Mouse (Mus musculus): Measurements from ENCODE around the gene Gm20521.
"Not testable (repeated sequence)": the region's sequence is repeated elsewhere in the genome, so short reads cannot be mapped to it uniquely, and the experiment has no call there.

Gm20521 gene

DNA sequence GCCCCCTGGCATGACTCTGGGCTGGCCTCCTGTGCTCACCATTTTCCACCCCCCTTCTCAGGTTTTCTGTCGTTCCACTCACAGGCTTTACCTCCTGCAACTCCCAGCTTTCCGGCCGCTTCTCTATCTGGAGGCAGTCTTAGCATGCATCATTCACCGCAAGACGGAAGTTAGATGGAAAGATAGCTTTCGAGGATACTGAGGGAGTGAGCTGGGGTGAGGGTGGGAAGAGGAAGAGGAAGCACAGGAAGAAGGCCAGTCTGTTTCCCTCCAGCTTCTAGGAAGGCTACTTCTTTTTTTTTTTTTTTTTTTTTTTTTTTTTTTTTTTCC is 53.6 kb downstream of the Gm20521 start:
- DNase-seq (ENCODE audit: low spot score): no peak

DNA sequence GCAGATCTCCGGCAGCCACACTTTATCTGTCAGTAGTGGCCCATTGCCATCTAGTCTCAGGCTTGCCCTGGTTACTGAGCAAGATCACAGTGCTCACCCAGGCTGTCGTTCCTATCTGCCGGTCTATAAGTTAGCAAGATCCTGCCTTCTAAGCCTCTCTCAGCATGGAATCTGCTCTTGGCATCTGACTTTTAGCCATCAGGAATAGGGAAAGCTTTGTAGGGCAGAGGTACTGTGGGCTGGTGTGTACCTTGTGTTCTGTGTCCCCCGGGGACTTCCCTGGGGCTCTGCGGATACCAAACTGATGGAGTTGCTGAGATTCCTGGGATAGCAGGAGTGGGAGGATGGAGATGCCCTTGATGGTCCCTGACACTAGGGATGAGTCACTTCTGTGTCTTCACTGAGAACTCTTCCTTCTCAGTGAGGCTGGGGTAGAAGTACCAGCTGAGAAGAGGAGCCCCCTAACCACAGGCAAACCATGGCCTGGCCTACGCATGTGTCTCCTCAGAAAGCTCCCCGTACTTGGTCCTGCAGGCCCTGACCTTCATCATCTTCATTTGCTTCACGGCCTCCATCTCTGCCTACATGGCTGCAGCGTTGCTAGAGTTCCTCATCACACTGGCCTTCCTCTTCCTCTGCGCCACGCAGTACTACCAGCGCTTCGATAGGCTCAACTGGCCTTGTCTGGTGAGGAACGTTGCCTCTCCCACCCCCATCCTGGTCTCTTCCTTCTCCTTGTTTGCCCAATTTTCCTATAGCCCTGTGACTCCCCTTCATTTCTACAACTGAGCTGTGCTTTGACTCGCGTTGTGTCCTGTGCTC is 54.3 kb downstream of the Gm20521 start:
- no peak for DNase-seq (ENCODE audit: low spot score)

DNA sequence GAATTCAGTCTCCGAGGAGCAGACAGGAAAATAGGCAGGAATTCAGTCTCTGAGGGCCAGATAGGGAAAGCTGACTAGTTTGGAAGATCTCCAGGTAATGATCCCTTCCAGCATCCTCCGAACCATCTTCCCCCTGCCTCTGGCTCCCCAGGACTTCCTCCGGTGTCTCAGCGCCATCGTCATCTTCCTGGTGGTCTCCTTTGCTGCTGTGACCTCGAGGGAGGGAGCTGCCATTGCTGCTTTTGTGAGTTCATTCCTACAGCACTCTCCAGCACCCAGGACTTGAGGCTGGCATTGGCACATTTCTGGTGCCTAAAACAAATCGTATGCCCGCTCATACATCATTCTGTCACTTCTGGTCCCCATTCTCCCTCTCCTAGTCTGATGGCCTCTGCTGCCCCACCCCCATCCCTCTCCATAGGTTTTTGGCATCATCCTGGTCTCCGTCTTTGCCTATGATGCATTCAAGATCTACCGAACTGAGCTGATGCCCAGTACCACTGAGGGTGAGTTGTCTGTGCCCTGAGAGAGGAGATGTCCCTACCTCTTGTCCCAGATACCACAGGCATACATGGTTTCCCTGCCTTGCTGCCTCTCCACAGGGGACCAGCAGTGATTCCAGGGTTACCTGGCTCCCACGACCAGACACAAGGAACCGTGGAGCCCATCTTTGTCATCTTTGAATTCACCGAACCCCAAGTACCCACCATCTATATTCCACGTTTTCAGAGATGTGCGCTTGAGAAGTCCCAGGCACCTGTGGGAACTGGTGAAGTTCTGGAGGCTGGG is 55.4 kb downstream of the Gm20521 start:
- no peak for DNase-seq (ENCODE audit: low spot score)

DNA sequence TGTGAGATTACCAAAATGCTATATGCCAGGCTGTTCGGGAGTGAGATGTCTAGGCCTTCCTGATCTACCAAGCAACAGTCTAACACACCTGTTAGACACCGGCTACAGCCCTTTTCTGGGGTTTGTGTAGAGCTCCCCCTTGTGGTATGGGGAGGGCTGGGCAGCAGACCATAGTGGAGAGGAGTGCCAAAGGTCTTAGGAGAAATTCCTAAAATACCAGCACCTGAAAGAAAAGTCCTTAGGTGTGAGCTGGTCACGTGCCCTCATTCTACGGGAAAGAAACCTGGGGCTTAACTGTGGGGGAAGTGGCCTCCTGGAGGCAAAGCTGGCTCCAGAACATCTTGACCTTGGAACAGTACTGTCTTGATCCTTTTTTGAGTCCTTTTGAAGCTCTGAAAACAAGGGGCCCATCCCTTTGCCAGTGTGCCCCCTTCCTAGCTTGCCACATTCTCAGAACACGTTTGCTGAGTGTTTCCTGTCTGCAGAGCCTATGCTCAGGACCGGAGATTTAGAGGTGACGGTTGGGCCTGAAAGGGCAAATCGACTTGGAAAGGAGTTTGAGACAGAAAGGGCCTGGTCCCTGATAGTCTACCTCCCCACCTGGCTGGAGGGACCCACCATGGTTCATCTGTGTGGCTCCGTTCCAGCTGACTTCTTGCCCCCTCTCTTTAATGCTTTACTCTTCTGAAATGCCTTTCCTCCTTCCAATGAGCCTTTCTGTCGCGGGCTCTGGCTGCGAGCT is 56.4 kb downstream of the Gm20521 start:
- peak; percentile 83 for DNase-seq (ENCODE audit: low spot score)

DNA sequence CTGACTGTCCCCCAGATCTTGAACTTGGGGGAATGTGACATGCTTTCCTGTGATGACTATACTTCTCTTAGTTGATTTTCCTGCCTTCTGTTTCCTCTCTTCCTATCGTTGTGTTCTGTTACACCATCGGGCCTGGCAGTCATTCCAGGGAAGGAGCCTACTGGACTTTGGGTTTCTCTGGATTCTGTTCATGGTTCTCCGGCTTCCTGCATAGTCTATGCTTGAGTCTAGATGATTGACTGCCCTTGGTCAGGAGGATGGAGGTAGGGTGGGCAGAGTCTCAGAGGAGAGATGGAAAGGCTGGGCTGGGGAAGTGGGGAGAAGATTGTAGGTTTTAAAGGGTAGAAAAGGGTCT is 56.9 kb downstream of the Gm20521 start:
- DNase-seq (ENCODE audit: low spot score): no peak

DNA sequence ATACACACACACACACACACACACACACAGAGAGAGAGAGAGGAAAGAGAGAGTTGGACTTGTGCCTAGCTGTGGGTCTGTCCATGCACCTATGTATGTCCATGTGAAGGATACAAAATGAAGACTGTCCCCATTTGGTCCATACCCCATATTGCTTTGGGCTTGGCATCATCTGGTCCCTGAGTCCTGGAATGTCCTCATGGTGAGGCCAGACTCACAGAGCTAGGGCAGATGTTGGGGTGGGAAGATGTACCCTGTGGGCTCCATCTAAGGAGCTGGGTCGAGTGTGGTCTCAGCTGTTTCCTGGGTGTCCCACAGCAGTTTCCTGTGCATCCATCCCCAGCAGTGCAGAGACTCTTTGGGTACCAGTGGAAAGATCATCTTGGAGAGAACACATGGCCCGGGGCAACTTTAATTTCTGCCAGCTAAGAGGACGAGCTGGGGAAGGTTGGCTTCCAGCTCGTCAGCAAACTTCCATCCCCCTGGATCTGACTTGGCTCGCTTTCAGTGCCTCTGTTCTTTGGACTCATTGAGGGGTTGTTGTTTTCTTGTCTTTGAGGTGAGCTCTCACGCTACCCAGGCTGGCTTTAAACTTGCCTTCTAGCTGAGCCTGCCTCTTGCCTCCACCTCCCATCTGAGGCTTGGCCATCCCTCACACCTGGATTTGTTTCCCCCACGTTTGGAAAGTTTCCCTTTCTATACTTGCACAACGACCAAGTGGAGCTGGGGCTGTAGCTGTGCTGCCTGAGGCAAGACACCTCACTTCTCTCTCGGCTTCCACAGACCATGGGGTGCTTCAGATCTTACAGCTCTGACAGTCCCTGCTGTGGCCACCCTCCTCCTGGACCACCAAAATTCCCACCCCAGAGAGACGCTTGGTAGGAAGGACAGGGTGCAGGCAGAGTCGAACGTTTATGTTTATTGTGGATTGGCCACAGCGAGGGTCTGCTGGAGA is 58.1 kb downstream of the Gm20521 start:
- no peak for DNase-seq (ENCODE audit: low spot score)

DNA sequence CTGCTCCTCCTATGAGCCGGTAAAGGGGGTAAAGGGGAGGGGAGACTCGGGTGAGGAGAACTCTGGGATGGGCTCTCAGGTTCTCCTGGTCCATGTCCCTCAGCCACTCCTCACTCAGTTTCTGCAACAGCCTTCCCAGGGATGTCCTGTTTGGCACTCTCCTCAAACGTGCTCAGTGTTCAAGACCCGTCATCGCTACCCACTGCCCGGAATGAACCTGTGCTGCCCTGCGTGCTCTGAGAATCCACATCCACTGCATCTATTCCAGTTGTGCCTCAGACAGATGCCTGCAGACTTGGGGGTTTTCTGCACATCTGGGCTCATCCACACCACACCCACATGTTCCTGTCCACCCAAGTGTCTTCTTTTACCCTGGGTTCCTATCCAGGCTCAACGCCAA is 59.2 kb downstream of the Gm20521 start:
- no peak for DNase-seq (ENCODE audit: low spot score)

DNA sequence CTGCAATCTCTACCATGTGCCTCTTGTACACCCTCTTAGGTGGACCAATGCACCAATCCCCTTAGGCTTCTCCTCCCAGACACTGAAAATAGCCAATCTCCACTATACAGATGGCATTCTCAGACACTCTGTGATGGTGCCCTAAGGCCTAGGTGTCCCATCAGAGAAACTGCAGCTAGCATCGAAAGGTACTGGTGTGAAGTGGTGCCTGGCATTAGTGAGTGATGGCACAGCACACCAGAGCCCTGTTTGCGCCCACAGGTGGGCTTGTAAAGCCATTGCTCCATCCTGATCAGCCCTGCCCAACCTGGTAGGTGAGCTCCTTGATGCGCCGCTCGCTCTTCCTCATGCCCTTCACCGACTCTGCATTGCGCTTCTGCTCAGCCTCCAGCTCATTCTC is 60.7 kb downstream of the Gm20521 start:
- no peak for DNase-seq (ENCODE audit: low spot score)

DNA sequence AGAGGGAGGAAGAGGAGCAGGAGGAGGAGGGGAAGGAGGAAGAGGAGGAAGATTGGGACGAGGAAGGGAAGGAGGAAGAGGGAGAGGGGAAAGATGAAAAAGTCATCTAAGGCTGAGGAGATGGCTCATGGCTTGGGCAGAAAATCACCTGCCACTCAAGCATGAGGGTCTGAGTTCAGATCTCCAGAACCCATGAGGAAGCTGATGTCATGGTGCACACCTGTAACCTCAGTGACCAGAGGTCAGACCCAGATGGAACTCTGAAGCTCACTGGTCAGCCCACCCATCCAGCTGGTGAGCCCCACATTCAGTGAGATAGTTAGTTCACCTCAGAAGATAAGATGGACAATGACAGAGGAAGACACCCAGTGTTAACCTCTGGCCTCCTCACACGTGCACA is 61.7 kb downstream of the Gm20521 start:
- no peak for DNase-seq (ENCODE audit: low spot score)

DNA sequence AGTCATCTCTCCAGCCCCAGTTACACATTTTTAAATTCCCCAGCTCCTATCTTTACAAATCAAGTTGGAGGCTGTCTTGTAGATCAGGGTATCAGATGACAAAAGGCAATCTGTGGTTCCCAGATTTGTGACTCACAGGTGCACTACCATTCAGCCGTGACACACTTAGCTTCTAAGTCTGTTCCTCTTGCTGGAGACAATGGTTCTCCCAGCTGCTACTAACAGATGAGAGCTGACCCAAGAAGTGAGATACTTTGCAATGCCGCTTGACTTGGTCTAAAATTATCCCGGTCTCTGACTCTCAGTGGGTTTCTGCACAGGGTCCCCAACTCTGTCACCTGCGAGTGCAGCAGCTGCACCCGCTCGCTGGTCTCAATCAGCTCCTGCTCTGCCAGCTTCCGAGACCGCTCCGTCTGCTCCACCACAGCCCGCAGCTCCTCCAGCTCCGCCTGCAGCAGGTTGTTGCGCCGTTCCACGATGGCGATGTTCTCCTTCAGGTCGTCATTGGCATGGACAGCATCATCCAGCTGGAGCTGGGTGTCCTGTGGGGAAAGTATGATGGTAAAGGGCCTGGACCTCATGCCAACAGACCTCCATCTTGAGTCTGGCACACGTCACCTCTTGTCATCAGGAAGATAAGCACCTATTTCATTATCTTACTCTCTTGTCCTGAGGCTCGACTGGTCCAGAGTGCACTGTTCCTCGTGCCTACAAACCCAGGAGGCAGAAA is 62.9 kb downstream of the Gm20521 start:
- no peak for DNase-seq (ENCODE audit: low spot score)

DNA sequence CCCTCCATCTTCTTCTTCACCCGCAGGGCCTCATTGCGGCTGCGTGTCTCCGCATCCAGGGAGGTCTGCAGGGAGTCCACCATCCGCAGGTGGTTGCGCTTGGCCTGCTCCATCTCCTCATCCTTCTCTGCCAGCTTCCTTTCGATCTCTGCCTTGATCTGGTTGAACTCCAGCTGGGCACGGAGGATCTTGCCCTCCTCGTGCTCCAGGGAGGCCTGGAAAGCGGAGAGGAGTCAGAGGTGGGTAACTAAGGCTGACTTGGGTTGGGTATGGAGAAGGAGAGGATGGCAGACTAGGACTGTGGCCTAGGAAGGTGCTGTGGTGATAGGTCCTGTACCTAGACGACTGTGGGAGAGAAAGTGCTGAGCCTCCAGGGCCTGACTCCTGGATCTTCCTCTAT is 63.8 kb downstream of the Gm20521 start:
- not testable (repeated sequence) for DNase-seq (ENCODE audit: low spot score)
